Mouse (Mus musculus) ovary, postnatal 36 days (tissue): ENCODE results near the gene Gm20696.
A peak's percentile ranks its signal among the peaks of the same experiment; 100 is the strongest.

ENCODE experiments used
- DNase-seq: peaks from one replicate; pipeline ENCODE4 v3.0.0; 2022; ENCODE audit warnings: low spot score, mixed read lengths

Gene Gm20696

DNA sequence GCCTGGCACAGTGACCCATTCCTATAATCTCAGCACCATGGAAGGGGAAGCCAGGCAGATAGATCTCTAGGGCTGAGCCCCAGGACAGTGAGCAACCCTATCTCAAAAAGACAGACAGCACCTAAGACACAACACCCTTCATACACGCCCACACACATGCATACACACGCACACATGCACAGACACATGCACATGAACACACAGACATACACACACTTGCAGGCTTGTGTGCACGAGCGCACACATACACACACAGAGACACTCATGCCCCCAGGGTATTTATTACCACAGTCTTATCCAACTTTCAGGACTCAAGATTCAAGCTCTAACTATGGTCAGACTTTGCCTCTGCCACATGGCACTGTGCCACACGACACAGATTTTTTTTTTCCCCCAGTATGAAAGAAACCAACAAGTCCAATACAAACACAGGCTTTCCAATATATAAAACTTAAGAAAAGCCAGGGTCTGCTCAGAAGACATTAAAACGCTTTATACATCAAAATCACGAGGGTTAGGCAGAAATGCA, 182.3 kb downstream of the Gm20696 start:
- no peak for DNase-seq

DNA sequence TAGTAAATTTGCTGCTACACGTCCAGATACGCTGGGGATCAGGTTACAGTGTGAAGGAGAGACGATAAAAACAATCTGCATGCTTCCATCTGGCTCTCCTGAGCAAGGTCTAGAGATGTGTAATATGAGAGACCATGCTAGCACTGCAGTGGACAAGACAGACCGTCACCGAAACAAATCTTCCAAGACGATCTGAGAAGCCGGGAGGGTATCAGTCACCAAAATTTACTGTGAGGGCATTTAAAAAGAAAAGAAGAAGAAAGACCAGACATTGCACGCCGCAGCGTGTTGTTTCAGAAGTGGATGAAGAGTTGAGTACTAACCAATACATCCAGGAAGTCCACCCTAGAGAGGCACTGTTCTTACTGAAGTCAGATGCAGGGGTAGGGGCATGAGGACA, 183.0 kb downstream of the Gm20696 start:
- DNase-seq, result no peak

DNA sequence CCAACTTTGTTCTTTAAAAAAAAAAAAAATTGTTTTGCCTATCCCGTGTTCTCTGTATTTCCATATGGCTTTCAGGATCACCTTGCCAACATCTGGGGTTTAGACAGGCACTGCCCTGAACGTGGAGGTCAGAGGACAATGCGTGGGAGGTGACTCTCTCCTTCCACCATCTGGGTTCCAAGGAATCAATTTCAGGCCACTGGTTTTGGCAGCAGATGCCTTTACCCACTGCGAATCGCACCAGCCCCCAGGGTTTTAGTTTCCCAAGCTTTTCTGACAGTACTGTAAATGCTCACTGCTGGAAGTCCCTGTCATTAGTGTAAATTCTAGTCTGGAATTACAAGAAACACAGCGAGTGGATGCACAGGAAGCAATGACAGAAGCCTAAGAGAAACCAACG, 185.0 kb downstream of the Gm20696 start:
- DNase-seq, result no peak

DNA sequence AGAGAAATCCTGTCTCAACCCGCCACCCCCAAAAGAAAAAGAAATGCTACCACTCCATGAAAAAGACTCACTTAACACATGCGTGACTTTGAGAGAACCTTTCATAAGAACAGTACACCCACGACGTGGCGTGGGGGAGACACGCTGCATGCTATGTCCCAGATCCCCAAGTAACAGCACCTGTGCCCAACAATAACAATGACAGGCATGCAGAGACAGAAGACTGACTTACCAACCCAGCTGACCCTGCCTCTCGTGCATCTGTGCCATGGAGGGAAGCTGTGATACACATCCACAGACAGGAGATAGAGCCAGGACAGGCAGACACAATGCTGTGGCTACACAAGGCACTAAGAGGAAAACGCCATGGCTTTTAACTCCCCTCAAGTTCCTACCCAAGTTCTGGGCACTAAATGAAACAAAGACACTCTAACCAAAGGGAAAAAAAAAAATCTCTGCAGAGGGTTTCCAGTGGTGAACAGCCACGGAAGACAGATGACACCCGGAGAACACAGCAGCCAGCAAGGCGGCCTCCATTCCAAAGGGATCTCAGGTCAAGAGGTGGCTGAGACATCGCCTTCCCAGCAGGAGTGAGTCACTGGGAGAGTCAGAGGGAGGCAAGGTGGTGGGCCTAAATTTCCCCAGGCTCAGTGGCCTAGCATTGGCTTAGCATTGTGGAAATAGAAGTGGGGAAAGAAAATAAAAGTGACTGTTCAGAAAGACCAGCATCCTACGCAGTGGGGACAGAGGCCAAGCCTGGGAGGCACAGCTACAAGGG, 187.5 kb downstream of the Gm20696 start:
- DNase-seq, result no peak

GRCm38 (mm10) chr6:99475040-99475439, 191.6 kb downstream of the Gm20696 start:
- no peak for DNase-seq

DNA sequence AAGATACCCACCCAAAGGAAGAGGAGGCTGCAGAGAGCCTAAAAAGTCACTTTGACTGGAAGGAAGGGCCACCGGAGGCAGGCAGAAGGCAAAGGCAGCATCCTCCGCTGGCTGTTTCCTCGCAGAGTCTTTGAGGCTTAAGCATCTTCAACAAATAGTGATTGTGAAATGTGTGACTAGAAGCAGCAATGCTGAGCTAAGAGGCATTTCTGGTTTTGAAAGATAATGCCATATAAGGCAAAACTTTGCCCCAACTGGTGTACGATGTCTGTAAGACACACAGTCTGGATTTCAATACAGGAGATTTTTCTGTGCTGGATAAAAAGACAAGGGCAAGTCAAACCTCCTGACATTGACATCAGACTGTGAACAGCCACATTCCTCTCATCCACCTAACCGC, 195.7 kb downstream of the Gm20696 start:
- no peak for DNase-seq

DNA sequence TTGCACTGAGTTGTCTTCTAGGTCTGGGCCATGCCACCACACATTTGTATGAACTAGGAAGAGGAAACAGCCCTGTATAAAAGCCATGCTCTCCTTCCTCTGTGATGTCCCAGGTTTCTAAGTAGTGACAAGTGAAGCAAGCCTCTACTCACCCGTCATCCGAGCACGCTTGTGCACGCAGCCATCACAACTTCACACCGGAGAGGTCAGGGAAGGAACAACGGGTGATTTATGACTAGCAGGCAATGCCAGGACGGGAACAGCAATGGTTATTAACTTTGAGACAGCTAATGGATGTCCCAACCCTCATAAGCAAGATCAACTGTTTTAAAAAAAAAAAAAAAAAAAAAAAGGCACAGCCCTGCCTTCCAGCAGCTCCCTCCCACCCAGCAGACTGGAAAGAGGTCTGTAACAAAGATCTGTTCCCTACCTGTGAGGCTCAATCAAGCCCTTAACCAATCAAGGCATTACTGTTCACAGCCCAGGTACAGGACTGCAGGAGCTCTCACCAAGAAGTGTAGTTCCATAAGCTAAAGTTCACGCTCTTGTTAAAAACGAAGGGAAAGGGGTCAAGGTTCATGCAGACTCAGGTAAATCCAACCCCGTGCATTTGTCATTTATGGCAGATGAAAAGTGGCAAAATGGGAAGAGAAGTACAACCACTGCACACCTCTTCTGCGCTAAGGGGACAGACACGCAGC, 197.3 kb downstream of the Gm20696 start:
- DNase-seq, result no peak

DNA sequence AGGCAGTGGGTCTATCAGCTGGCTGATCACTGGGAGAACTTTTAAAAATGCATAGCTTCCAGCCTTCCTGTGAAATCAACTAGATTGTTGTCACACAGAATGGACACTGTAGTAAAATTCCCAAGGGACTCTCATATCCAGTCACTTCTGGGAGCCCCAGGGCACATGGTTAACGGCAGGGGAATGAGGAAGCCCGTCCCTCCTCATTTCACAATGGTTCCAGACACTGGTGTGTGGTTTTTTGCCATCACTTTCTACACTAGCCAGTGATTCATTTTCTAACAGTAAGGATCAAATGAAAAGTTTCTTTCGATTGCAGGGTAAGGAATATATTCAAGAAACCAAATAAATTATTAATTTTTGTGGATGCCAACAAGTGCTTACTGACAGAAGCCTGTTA, 198.8 kb downstream of the Gm20696 start:
- no peak for DNase-seq

DNA sequence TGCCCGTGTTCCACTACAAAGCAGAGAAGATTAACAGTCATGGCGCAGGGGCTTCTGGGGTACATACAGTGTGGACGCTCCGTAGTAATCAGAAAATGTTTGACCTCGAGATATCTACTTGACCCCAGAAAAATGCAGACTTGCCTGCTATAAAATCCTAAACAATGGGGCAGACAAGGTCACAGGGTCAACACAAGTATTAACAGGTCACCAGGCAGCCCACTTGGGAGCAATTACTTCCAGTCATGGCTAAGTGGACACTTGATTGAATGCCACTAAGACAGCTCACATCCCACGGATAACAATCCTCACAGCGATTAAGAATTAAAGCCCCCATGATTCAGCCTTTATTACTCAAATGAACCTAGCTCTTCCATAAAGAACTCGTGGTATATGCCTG, 199.5 kb downstream of the Gm20696 start:
- no peak for DNase-seq

DNA sequence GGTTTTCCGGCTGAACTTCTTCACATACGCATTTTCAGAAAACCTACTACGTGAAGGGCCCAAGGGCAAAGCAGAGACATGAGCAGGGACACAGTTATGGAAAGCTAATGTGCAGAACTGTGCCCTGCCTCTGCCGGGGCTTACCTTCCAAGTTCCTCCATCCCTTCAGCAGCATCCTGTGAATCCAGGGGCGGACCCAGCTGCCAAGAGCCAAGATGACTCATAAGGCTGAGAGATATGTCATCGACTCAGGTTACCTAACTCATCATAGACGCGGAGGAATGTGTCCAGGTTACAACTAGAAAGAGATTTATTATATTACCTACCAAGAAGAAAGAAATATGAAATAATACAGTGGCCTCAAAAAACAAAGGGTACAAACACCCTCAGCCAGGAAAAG, 200.2 kb downstream of the Gm20696 start:
- DNase-seq, result no peak

DNA sequence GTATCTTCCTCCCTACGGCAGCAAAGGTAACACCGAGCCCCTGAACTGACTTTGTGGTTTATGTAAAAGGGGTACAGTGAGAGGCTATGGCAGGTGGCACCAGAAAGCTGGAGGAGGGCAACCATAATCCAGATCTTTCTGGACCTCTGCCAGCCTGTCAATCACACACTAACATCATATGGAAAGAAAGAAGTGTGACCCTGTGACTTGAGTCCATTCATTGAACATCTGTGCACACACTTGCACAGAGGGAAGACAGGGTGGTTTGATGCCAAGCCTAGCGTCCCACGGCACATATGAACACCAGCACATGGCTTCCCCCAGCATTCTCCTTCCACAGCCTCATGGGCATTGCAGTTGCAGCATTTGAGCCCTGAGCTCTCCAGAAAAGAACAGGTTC, 202.1 kb downstream of the Gm20696 start:
- DNase-seq, result no peak

- no peak for DNase-seq
Measured at GRCm38 (mm10) chr6:99463906-99464305, 202.7 kb downstream of the Gm20696 start.

DNA sequence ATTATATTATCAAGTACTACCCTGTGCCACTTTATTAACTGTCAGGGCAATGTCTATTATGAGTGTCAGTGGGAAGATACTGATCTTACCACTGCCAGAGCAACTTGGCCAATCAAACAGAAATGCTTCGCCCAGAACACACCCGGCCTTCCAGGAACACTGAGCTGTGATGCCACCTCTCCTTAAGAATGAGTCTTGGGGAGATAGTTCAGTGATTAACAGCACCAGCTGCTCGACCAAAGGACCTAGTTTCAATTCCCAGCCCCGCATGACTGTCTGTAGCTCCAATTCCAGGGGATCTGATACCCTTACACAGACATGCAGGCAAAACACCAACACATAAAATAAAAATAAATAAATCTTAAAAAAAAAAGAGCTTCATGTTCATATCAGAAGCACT, 207.8 kb downstream of the Gm20696 start:
- DNase-seq, result no peak

- DNase-seq, result no peak
Measured at GRCm38 (mm10) chr6:99453763-99454520, 212.7 kb downstream of the Gm20696 start.

GRCm38 (mm10) chr6:99452638-99453185, 213.9 kb downstream of the Gm20696 start:
- no peak for DNase-seq

DNA sequence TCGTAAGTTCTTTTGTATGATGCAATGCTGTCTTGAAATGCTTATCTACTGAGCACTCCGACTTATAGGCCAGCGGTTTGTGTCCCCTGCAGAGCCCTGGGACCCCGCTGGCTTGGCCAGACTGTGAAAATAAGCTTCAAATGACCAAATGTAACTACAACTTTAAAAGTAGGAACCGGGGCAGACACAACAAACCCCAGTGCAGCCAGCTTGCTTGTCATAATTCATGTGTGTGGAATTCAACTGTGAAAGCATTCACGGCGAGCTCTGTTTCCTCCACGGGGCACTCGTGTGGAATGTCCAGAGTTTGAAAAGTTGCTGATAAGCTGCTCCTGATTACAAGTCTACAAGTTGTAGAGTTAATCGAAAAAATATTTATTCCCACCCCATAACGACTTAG, 215.1 kb downstream of the Gm20696 start:
- DNase-seq, result no peak

DNA sequence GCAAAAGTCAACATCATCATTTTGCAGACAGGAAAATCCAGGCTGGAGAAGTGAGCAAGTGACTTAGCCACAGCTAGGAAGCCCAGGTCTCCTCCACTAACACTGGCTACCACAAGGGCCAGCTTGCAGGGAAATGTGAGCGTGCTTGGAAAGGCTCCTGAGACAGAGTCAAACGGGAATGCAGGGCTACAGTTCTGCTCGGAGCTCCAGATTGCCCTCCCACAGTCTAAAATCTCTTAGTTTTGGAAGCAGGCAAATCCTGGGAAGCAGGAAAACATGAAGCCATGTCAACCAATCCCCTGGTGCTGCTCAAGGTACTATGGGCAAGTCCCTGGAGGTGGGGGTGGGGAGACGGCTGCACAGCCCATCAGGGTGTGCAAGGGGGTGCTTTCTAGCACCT, 219.2 kb downstream of the Gm20696 start:
- DNase-seq, result no peak

DNA sequence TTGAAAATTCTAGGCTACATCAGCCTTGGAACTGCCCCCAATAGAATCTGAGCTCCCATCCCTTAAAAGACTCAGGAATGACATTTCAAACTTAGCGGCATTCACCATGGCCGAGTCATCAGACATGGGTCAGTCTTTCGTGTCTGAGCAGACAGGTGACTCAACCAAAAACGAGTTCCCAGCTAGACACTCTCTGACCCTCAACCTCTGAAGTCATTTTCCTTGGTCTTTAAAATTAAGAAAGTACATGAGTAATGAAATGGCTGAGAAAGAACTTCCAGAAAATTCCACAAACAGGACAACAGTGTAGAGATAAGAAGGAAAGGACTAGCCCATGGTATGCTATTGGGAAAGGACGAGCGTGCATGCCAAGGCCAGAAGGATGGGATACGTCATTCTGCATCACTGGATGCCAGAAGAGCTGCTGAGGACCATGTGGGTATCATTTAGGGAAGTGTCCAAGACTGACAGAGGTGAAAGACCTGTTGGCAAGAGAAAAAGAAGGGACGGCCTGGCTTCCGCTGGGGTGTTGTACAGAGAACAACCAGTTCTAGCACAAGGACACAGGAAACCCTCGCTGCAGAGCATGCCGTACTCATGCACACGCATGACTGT, 219.7 kb downstream of the Gm20696 start:
- DNase-seq, result no peak

GRCm38 (mm10) chr6:99443460-99443859, 223.1 kb downstream of the Gm20696 start:
- no peak for DNase-seq

GRCm38 (mm10) chr6:99441100-99441499, 225.5 kb downstream of the Gm20696 start:
- DNase-seq, result no peak

GRCm38 (mm10) chr6:99440606-99441005, 226.0 kb downstream of the Gm20696 start:
- no peak for DNase-seq

- DNase-seq, result peak; percentile 68
Measured at GRCm38 (mm10) chr6:99439878-99440361, 226.7 kb downstream of the Gm20696 start.
